19 mouse cellular contexts compared by ENCODE assay signal in the genomic region with DNA sequence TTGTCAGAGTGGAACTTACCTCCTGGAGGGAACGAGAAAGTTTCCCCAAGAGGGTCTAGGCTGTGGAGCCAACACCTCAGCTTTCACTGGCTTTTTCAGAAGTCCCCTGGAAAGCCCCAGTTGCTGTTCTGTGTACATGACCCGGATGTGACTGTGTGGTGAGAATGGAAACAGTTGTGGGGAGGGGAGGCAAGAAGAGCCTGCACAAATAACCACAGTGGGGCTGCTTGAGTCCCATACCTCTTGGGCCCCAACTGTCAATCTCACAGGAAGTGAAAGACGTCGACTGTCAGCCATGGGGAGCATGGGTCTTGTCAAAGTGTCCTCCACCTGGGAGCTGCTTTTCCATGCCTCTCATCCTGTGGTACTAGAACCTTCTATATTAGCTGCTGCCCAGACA. TPM values are rescaled to one million over a fixed set of nuclear protein-coding genes. Genes with fewer than 3 reads are reported as not detected.
DNase-seq lines count a peak whose midpoint lies in the region; ATAC-seq and TF ChIP-seq lines count a peak whose summit lies in the region.
"Had no signal": no experiment of that assay in that cellular context is flagged by ENCODE, and none has a peak within 500 bp of the region (broad histone marks: within the 10 kb centered on the region; RNA-seq: fewer than 3 reads in every experiment).

No protein-coding gene starts in this region.

- TF ChIP-seq POLR2A in small intestine, adult 2 months (IDR thresholded peaks at IDR 0.05; ENCODE audit: low read depth, low read length) = no peak; the same call in 1 of the 2 replicates

- no peak overlapping the region for H3K4me2 ChIP-seq in liver, embryonic 13.5 days
- no peak overlapping the region for H3K4me2 ChIP-seq in liver, embryonic 11.5 days
- H3K4me2 ChIP-seq: limb, embryonic 12.5 days; neural tube, embryonic 13.5 days had no signal

- DNase-seq in liver, embryonic 13.5 days = no peak
- no peak for DNase-seq in liver, embryonic 11.5 days (ENCODE audit: low spot score)
- DNase-seq in T-cell, adult 2 months (ENCODE audit: low spot score) = peak; percentile 93
- peak; percentile 81 for DNase-seq in thymus, postnatal 25 days
- DNase-seq in kidney, adult 8-10 months = no peak
- no peak for DNase-seq in urinary bladder, postnatal 10 days (ENCODE audit: low spot score)
- DNase-seq in cerebellum, postnatal 4 days (ENCODE audit: low spot score in 2 of 2) = no peak
- DNase-seq: adrenal gland, postnatal 36 days; cerebellum, adult 11 months; forebrain, postnatal 0 days; gastrocnemius, postnatal 36 days; heart, postnatal 14 days; kidney, postnatal 4 days; midbrain, embryonic 14.5 days; right cerebral cortex, adult 18-20 months had no signal

- no peaks in the 10 kb centered on the region for H3K27me3 ChIP-seq in liver, embryonic 13.5 days
- H3K27me3 ChIP-seq in liver, embryonic 11.5 days (replicated peaks; ENCODE audit: control insufficient read depth, insufficient read depth, low read length) = no peaks in the 10 kb centered on the region
- no peaks in the 10 kb centered on the region for H3K27me3 ChIP-seq in small intestine, adult 2 months (ENCODE audit: control insufficient read depth, insufficient read depth, low read length)
- H3K27me3 ChIP-seq: limb, embryonic 12.5 days; neural tube, embryonic 13.5 days had no signal

- peak overlapping the region; percentile 100 for H3K27ac ChIP-seq in liver, embryonic 13.5 days
- no peak overlapping the region for H3K27ac ChIP-seq in liver, embryonic 11.5 days (ENCODE audit: low read depth, low read length)
- peak overlapping the region; percentile 88 for H3K27ac ChIP-seq in small intestine, adult 2 months (ENCODE audit: insufficient read depth, low read depth, low read length)
- H3K27ac ChIP-seq: limb, embryonic 12.5 days; neural tube, embryonic 13.5 days; stomach, postnatal 0 days had no signal

- H3K9ac ChIP-seq in liver, embryonic 13.5 days = no peak overlapping the region; the same call in 1 of the 2 replicates
- no peak overlapping the region for H3K9ac ChIP-seq in liver, embryonic 11.5 days (ENCODE audit: low read depth, low read length)
- H3K9ac ChIP-seq: forebrain, postnatal 0 days; limb, embryonic 12.5 days; neural tube, embryonic 13.5 days had no signal

- no peaks in the 10 kb centered on the region for H3K9me3 ChIP-seq in liver, embryonic 13.5 days (replicated peaks)
- H3K9me3 ChIP-seq in liver, embryonic 11.5 days (ENCODE audit: control insufficient read depth, low read length) = no peaks in the 10 kb centered on the region
- H3K9me3 ChIP-seq: limb, embryonic 12.5 days; neural tube, embryonic 13.5 days had no signal

- WGBS in liver, embryonic 13.5 days (ENCODE audit: insufficient replicate concordance) = 46% methylated on average over 4 of the region's 4 CpGs
- 59% methylated on average over 4 of the region's 4 CpGs for WGBS in liver, embryonic 11.5 days
- 67% methylated on average over 4 of the region's 4 CpGs for WGBS in small intestine, adult 2 months

- peaks cover 60% of the 10 kb centered on the region for H3K36me3 ChIP-seq in liver, embryonic 13.5 days
- peaks cover 32% of the 10 kb centered on the region for H3K36me3 ChIP-seq in liver, embryonic 11.5 days (ENCODE audit: control insufficient read depth, insufficient read depth, low read length)
- peaks cover 13% of the 10 kb centered on the region for H3K36me3 ChIP-seq in small intestine, adult 2 months (ENCODE audit: control insufficient read depth, insufficient read depth, low read length)

- ATAC-seq in liver, embryonic 13.5 days (ENCODE audit: low read depth) = no peak
- no peak for ATAC-seq in liver, embryonic 11.5 days (replicated peaks; ENCODE audit: low FRiP score)
- ATAC-seq: forebrain, postnatal 0 days had no signal

- peaks cover 57% of the 10 kb centered on the region for H3K4me1 ChIP-seq in liver, embryonic 13.5 days (replicated peaks)
- H3K4me1 ChIP-seq in liver, embryonic 11.5 days (replicated peaks; ENCODE audit: control insufficient read depth, insufficient read depth, low read length) = peaks cover 9% of the 10 kb centered on the region
- peaks cover 2% of the 10 kb centered on the region; the same call in 1 of the 2 replicates for H3K4me1 ChIP-seq in small intestine, adult 2 months (ENCODE audit: control insufficient read depth, insufficient read depth, insufficient read length, low read length)
- H3K4me1 ChIP-seq: neural tube, embryonic 13.5 days had no signal

- no peak for TF ChIP-seq CTCF in small intestine, adult 2 months (IDR thresholded peaks at IDR 0.05; ENCODE audit: extremely low read depth, insufficient read length, insufficient replicate concordance, low read depth, low read length)

- no peak overlapping the region for H3K4me3 ChIP-seq in liver, embryonic 13.5 days (replicated peaks)
- no peak overlapping the region for H3K4me3 ChIP-seq in liver, embryonic 11.5 days (ENCODE audit: low read depth, low read length)
- peak overlapping the region; percentile 15 for H3K4me3 ChIP-seq in small intestine, adult 2 months (ENCODE audit: low read depth, low read length)
- H3K4me3 ChIP-seq: limb, embryonic 12.5 days; neural tube, embryonic 13.5 days had no signal

RNA-seq across cellular contexts. Expression of a gene that starts 7.6 kb away (rescaled TPM):
- 219 and 233 TPM in 2 replicates for polyA plus RNA-seq in liver, embryonic 13.5 days (2015; fragmentation: Nextera tagmentation; extraction: Ambion mirVana)
- 233 and 240 TPM in 2 replicates for polyA plus RNA-seq in liver, embryonic 11.5 days (2014; fragmentation: Nextera tagmentation; extraction: Ambion mirVana)
- 21.5 and 43.3 TPM in 2 replicates for polyA plus RNA-seq in small intestine, adult 2 months (2012; rRNA removed)

RNA-seq across cellular contexts. Expression of a gene that starts 15.4 kb away (rescaled TPM):
- polyA plus RNA-seq in liver, embryonic 13.5 days (2015; fragmentation: Nextera tagmentation; extraction: Ambion mirVana) = 2.7 and 3.1 TPM in 2 replicates
- 7.7 and 9.3 TPM in 2 replicates for polyA plus RNA-seq in liver, embryonic 11.5 days (2014; fragmentation: Nextera tagmentation; extraction: Ambion mirVana)
- polyA plus RNA-seq in small intestine, adult 2 months (2012; rRNA removed) = 0.89 and 1.3 TPM in 2 replicates

RNA-seq across cellular contexts. Expression of a gene that starts 48.4 kb away (rescaled TPM):
- 276 and 298 TPM in 2 replicates for polyA plus RNA-seq in liver, embryonic 13.5 days (2015; fragmentation: Nextera tagmentation; extraction: Ambion mirVana)
- polyA plus RNA-seq in liver, embryonic 11.5 days (2014; fragmentation: Nextera tagmentation; extraction: Ambion mirVana) = 190 and 206 TPM in 2 replicates
- 0.08 and 0.14 TPM in 2 replicates for polyA plus RNA-seq in small intestine, adult 2 months (2012; rRNA removed)
- polyA plus RNA-seq: forebrain, postnatal 0 days had no signal

Comparison
In these comparisons a context has a peak if more than half of its experiments do, and no peak if none do; other contexts are left out.
1. DNase-seq: peak in T-cell, adult 2 months (single experiment) and thymus, postnatal 25 days (single experiment); none in liver, embryonic 13.5 days (single experiment), liver, embryonic 11.5 days (single experiment), kidney, adult 8-10 months (0 of 2), urinary bladder, postnatal 10 days (single experiment) and cerebellum, postnatal 4 days (0 of 2).
2. RNA of a gene that starts 48.4 kb away (polyA plus RNA-seq): 276 to 298 TPM in liver, embryonic 13.5 days and 190 to 206 TPM in liver, embryonic 11.5 days; 0.08 to 0.14 TPM in small intestine, adult 2 months; every median in the first group is over 100 times any median in the second.